ENCODE assay signal across 11 mouse cellular contexts in the genomic region with DNA sequence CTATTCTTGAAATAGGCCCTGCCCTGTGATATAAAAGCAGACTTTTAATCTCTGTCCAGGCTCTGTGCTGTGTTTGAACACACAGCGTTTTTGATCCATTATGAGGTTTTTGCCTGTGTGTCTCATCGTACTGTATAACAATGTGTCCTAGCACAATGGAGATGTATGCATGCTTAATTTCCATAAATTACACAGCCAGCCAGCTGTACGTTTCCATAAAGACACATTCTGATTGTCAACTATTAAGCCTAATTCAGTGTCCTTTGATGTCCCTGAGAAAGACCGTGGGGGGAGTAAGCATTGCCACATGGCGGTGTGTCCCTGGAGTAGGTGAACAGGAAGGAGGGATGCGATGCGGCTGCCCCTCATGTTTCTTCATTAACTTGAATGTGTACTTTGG.
DNase-seq lines count a peak whose midpoint lies in the region; ATAC-seq and TF ChIP-seq lines count a peak whose summit lies in the region.
"Had no signal": no experiment of that assay in that cellular context is flagged by ENCODE, and none has a peak within 500 bp of the region (broad histone marks: within the 10 kb centered on the region; RNA-seq: fewer than 3 reads in every experiment).

No protein-coding gene starts in this region.

- H3K4me1 ChIP-seq in forebrain, embryonic 11.5 days (replicated peaks; ENCODE audit: control insufficient read depth, insufficient read depth, low read length) = no peaks in the 10 kb centered on the region
- peaks cover 19% of the 10 kb centered on the region for H3K4me1 ChIP-seq in forebrain, embryonic 16.5 days (replicated peaks; ENCODE audit: control insufficient read depth, insufficient read depth, low read length)
- H3K4me1 ChIP-seq in midbrain, embryonic 10.5 days = peaks cover 20% of the 10 kb centered on the region
- H3K4me1 ChIP-seq in midbrain, postnatal 0 days (ENCODE audit: insufficient read depth, low read length) = no peaks in the 10 kb centered on the region

- no peak overlapping the region for H3K9ac ChIP-seq in forebrain, embryonic 11.5 days (ENCODE audit: low read length)
- H3K9ac ChIP-seq in forebrain, embryonic 16.5 days (replicated peaks; ENCODE audit: low read depth, low read length) = no peak overlapping the region
- no peak overlapping the region for H3K9ac ChIP-seq in midbrain, postnatal 0 days (replicated peaks; ENCODE audit: low read length, poor library complexity, severe bottlenecking)
- H3K9ac ChIP-seq: embryonic facial prominence, embryonic 15.5 days had no signal

- DNase-seq in forebrain, embryonic 11.5 days (ENCODE audit: low spot score) = no peak
- no peak for DNase-seq in midbrain, embryonic 10.5 days (ENCODE audit: low spot score)
- no peak for DNase-seq in midbrain, postnatal 0 days (ENCODE audit: low spot score)
- peak; percentile 42 for DNase-seq in mesoderm, embryonic 11.5 days (ENCODE audit: low read depth, low spot score)
- no peak for DNase-seq in adrenal gland, postnatal 36 days
- DNase-seq in layer of hippocampus, postnatal 14 days (ENCODE audit: low spot score in 2 of 2) = no peak
- no peak for DNase-seq in layer of hippocampus, postnatal 10 days (ENCODE audit: low spot score in 2 of 2)

- no peaks in the 10 kb centered on the region for H3K9me3 ChIP-seq in forebrain, embryonic 11.5 days (ENCODE audit: control insufficient read depth, low read length)
- no peaks in the 10 kb centered on the region for H3K9me3 ChIP-seq in forebrain, embryonic 16.5 days (ENCODE audit: control insufficient read depth, low read length)
- 0 out of 2 replicates have a peak, but pooled peaks cover under 1% of the 10 kb centered on the region for H3K9me3 ChIP-seq in midbrain, embryonic 10.5 days (replicated peaks)
- H3K9me3 ChIP-seq in midbrain, postnatal 0 days (ENCODE audit: low read length) = no peaks in the 10 kb centered on the region
- H3K9me3 ChIP-seq: embryonic facial prominence, embryonic 15.5 days; G1E had no signal

- H3K4me3 ChIP-seq in forebrain, embryonic 11.5 days (ENCODE audit: low read depth, low read length) = no peak overlapping the region
- H3K4me3 ChIP-seq in forebrain, embryonic 16.5 days (replicated peaks; ENCODE audit: low read length) = no peak overlapping the region
- H3K4me3 ChIP-seq in midbrain, embryonic 10.5 days = no peak overlapping the region
- H3K4me3 ChIP-seq in midbrain, postnatal 0 days (ENCODE audit: low read depth, low read length) = no peak overlapping the region
- H3K4me3 ChIP-seq: embryonic facial prominence, embryonic 15.5 days had no signal

- 39% methylated on average over 7 of the region's 7 CpGs for WGBS in forebrain, embryonic 11.5 days
- WGBS in forebrain, embryonic 16.5 days = 18% methylated on average over 7 of the region's 7 CpGs
- WGBS in midbrain, embryonic 10.5 days = 42% methylated on average over 7 of the region's 7 CpGs
- 15% methylated on average over 7 of the region's 7 CpGs for whole genome bisulfite sequencing in midbrain, postnatal 0 days

- H3K27ac ChIP-seq in forebrain, embryonic 11.5 days (ENCODE audit: low read depth, low read length) = no peak overlapping the region
- H3K27ac ChIP-seq in forebrain, embryonic 16.5 days (ENCODE audit: low read length) = no peak overlapping the region
- peak overlapping the region; percentile 46; the same call in 1 of the 2 replicates for H3K27ac ChIP-seq in midbrain, embryonic 10.5 days (replicated peaks)
- H3K27ac ChIP-seq in midbrain, postnatal 0 days (ENCODE audit: low read depth, low read length) = no peak overlapping the region
- H3K27ac ChIP-seq: embryonic facial prominence, embryonic 15.5 days had no signal

- peak; percentile 51; the same call in 1 of the 2 replicates for ATAC-seq in forebrain, embryonic 11.5 days (replicated peaks; ENCODE audit: low FRiP score)
- ATAC-seq in forebrain, embryonic 16.5 days = no peak
- ATAC-seq in midbrain, postnatal 0 days (ENCODE audit: low FRiP score) = no peak
- ATAC-seq: activated CD4-positive, CD25-positive, alpha-beta regulatory T cell, adult 4 months had no signal

- no peaks in the 10 kb centered on the region for H3K36me3 ChIP-seq in forebrain, embryonic 11.5 days (ENCODE audit: control insufficient read depth, insufficient read depth, low read length)
- H3K36me3 ChIP-seq in forebrain, embryonic 16.5 days (ENCODE audit: control insufficient read depth, insufficient read depth) = no peaks in the 10 kb centered on the region
- H3K36me3 ChIP-seq in midbrain, embryonic 10.5 days = no peaks in the 10 kb centered on the region
- H3K36me3 ChIP-seq in midbrain, postnatal 0 days (ENCODE audit: insufficient read depth, low read length) = no peaks in the 10 kb centered on the region
- H3K36me3 ChIP-seq: embryonic facial prominence, embryonic 15.5 days; G1E had no signal

- no peaks in the 10 kb centered on the region for H3K27me3 ChIP-seq in forebrain, embryonic 11.5 days (ENCODE audit: control insufficient read depth, insufficient read depth, low read length)
- H3K27me3 ChIP-seq in forebrain, embryonic 16.5 days (replicated peaks; ENCODE audit: control insufficient read depth, insufficient read depth, low read length) = no peaks in the 10 kb centered on the region
- H3K27me3 ChIP-seq in midbrain, embryonic 10.5 days (ENCODE audit: low read depth, poor library complexity, severe bottlenecking) = peaks cover 6% of the 10 kb centered on the region; the same call in 1 of the 2 replicates
- H3K27me3 ChIP-seq in midbrain, postnatal 0 days (ENCODE audit: insufficient read depth, low read length) = no peaks in the 10 kb centered on the region
- H3K27me3 ChIP-seq: embryonic facial prominence, embryonic 15.5 days had no signal

- H3K4me2 ChIP-seq in forebrain, embryonic 11.5 days (ENCODE audit: low read depth, low read length, severe bottlenecking) = no peak overlapping the region
- H3K4me2 ChIP-seq in forebrain, embryonic 16.5 days (ENCODE audit: low read length) = no peak overlapping the region
- no peak overlapping the region for H3K4me2 ChIP-seq in midbrain, postnatal 0 days (ENCODE audit: low read depth, low read length, poor library complexity, severe bottlenecking)
- H3K4me2 ChIP-seq: embryonic facial prominence, embryonic 15.5 days had no signal

- no peak for TF ChIP-seq CTCF in midbrain, postnatal 0 days (IDR thresholded peaks at IDR 0.05)
